ENCODE assay signal across 17 mouse cellular contexts in the genomic region with DNA sequence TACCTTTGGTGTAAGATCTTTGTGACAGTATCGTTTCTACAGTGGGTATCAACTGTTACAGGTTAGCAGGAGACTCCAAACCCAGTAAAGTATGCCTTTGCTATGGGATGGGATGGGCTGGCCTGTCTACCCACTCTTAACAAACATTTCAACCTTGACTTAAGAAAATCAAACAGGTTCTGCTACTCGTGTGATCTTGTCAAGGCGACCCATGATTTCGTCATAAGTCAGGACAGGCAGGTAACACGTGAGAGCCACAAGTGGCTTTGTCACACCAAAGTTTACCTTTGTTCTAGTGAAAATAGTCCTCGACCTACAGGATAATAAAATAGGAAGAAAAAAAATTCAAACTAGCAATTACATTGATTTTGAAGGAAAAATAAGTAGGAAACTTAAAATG. TPM values are rescaled to one million over a fixed set of nuclear protein-coding genes. Genes with fewer than 3 reads are reported as not detected.
"Had no signal": no experiment of that assay in that cellular context is flagged by ENCODE, and none has a peak within 500 bp of the region (broad histone marks: within the 10 kb centered on the region; RNA-seq: fewer than 3 reads in every experiment).

No protein-coding gene starts in this region.

- H3K36me3 ChIP-seq: limb, embryonic 12.5 days; liver, embryonic 15.5 days; lung, embryonic 15.5 days; midbrain, embryonic 13.5 days; neural tube, embryonic 15.5 days had no signal

- H3K4me1 ChIP-seq: lung, embryonic 15.5 days had no signal

- H3K9me3 ChIP-seq: limb, embryonic 12.5 days; liver, embryonic 15.5 days; lung, embryonic 15.5 days; midbrain, embryonic 13.5 days; neural tube, embryonic 15.5 days had no signal

- H3K27me3 ChIP-seq: limb, embryonic 12.5 days; lung, embryonic 15.5 days; midbrain, embryonic 13.5 days; neural tube, embryonic 15.5 days had no signal

- ATAC-seq: intestine, embryonic 16.5 days; midbrain, embryonic 13.5 days had no signal

- H3K27ac ChIP-seq: kidney, postnatal 0 days; limb, embryonic 12.5 days; liver, embryonic 15.5 days; lung, embryonic 15.5 days; midbrain, embryonic 13.5 days; neural tube, embryonic 15.5 days; stomach, postnatal 0 days had no signal

- H3K9ac ChIP-seq: limb, embryonic 12.5 days; liver, embryonic 15.5 days; lung, embryonic 15.5 days; midbrain, embryonic 13.5 days; neural tube, embryonic 15.5 days had no signal

- DNase-seq: kidney, adult 9 months; kidney, postnatal 4 days; liver; right cerebral cortex, adult 18-20 months; right cerebral cortex, postnatal 25 days; thymus, adult 2 months; thymus, postnatal 25 days had no signal

- H3K4me3 ChIP-seq: limb, embryonic 12.5 days; liver, embryonic 15.5 days; lung, embryonic 15.5 days had no signal

- H3K4me2 ChIP-seq: liver, embryonic 15.5 days had no signal

RNA-seq across cellular contexts. Expression of a gene that starts 49.5 kb away (rescaled TPM):
- total RNA-seq: megakaryocyte progenitor cell, adult 5-6 weeks had no signal
- polyA plus RNA-seq: small intestine, adult 2 months had no signal
